Mouse (Mus musculus) hindbrain, embryonic 13.5 days (tissue): ENCODE results near the gene Oser1. TPM values are rescaled to one million over a fixed set of nuclear protein-coding genes. Genes with fewer than 3 reads are reported as not detected.
"Not testable (repeated sequence)": the region's sequence is repeated elsewhere in the genome, so short reads cannot be mapped to it uniquely, and the experiment has no call there.

Experiments
- ATAC-seq: fragments of 200-750 bp; cut with Nextera tagmentation; 2 replicates; pipeline ENCODE4 v1.8.0; 2017; ENCODE audit warnings: moderate TSS enrichment; ENCODE audit not compliant: low FRiP score
- H3K27ac ChIP-seq: fragments of 300-500 bp; sonication (generic); 2 replicates; pipeline ENCODE4 v1.5.1; 2015; ENCODE audit warnings: inconsistent platforms, mild to moderate bottlenecking, moderate library complexity
- H3K27me3 ChIP-seq: fragments of 300-500 bp; sonication (generic); 2 replicates; pipeline ENCODE4 v1.6.1; 2015; ENCODE audit warnings: mild to moderate bottlenecking, inconsistent platforms
- H3K36me3 ChIP-seq: fragments of 300-500 bp; sonication (generic); 2 replicates; pipeline ENCODE4 v1.6.1; 2015; ENCODE audit warnings: mild to moderate bottlenecking, inconsistent platforms
- H3K4me1 ChIP-seq: fragments of 300-500 bp; sonication (generic); replicated peaks from 2 replicates; pipeline ENCODE4 v1.6.1; 2015; ENCODE audit warnings: inconsistent platforms
- H3K4me2 ChIP-seq: fragments of 300-500 bp; sonication (generic); 2 replicates; pipeline ENCODE4 v1.6.1; 2015; ENCODE audit warnings: inconsistent platforms, mild to moderate bottlenecking, moderate library complexity
- H3K4me3 ChIP-seq: fragments of 300-500 bp; sonication (generic); 2 replicates; pipeline ENCODE4 v1.5.1; 2015; ENCODE audit warnings: mild to moderate bottlenecking, inconsistent platforms
- H3K9ac ChIP-seq: fragments of 300-500 bp; sonication (generic); 2 replicates; pipeline ENCODE4 v1.6.1; 2015; ENCODE audit warnings: mild to moderate bottlenecking, inconsistent platforms
- H3K9me3 ChIP-seq: fragments of 300-500 bp; sonication (generic); 2 replicates; pipeline ENCODE4 v1.6.1; 2016; ENCODE audit warnings: inconsistent platforms
- WGBS: fragments of 180-500 bp; shearing (Covaris S2); methylation state at CpG from one replicate; pipeline ENCODE4 v1.1.7; 2015; 5-methylcytosine and 5-hydroxymethylcytosine counted together
- polyA plus RNA-seq: library from polyadenylated mRNA; unstranded; fragments of >200 nt; fragmentation: Nextera tagmentation; extraction: Ambion mirVana; gene quantifications from 2 replicates; pipeline ENCODE4 v1.2.1, GENCODE M21; 2015

Gene Oser1
- polyA plus RNA-seq, 1 experiment from 2014 or later: 75.0 TPM

- Histone ChIP-seq H3K9me3 (no peaks in the 10 kb centered on the region), H3K4me3 (peak overlapping the region; percentile 99), H3K4me2 (peak overlapping the region; percentile 98), H3K27ac (no peak overlapping the region), H3K9ac (no peak overlapping the region), H3K27me3 (no peaks in the 10 kb centered on the region), H3K36me3 (peaks cover 15% of the 10 kb centered on the region), H3K4me1 (peaks cover 34% of the 10 kb centered on the region)
- ATAC-seq: no peak
Observed at GRCm38 (mm10) chr2:163417830-163418229, 6.7 kb downstream of the Oser1 start.

- H3K9me3 ChIP-seq: no peaks in the 10 kb centered on the region
- no peak overlapping the region for H3K27ac ChIP-seq
- no peak for ATAC-seq
- no peak overlapping the region for H3K4me2 ChIP-seq
- H3K4me3 ChIP-seq: no peak overlapping the region
- no peaks in the 10 kb centered on the region for H3K27me3 ChIP-seq
- H3K9ac ChIP-seq: no peak overlapping the region
- WGBS: 92% methylated on average over 6 of the region's 6 CpGs
- peaks cover 20% of the 10 kb centered on the region for H3K36me3 ChIP-seq
- peaks cover 34% of the 10 kb centered on the region for H3K4me1 ChIP-seq
Observed at GRCm38 (mm10) chr2:163417026-163417425, 7.5 kb downstream of the Oser1 start.

GRCm38 (mm10) chr2:163412846-163413590 lies 11.5 kb downstream of the Oser1 start:
- Histone ChIP-seq H3K36me3 (peaks cover 56% of the 10 kb centered on the region), H3K27me3 (no peaks in the 10 kb centered on the region), H3K4me3 (no peak overlapping the region), H3K9ac (no peak overlapping the region), H3K4me1 (peaks cover 10% of the 10 kb centered on the region), H3K4me2 (no peak overlapping the region), H3K27ac (no peak overlapping the region), H3K9me3 (no peaks in the 10 kb centered on the region)
- ATAC-seq: no peak
- WGBS: 93% methylated on average over 9 of the region's 9 CpGs

GRCm38 (mm10) chr2:163412419-163412818 lies 12.1 kb downstream of the Oser1 start:
- Histone ChIP-seq H3K27ac (no peak overlapping the region), H3K4me2 (no peak overlapping the region), H3K27me3 (no peaks in the 10 kb centered on the region), H3K36me3 (peaks cover 60% of the 10 kb centered on the region), H3K9ac (no peak overlapping the region), H3K4me1 (peaks cover 4% of the 10 kb centered on the region), H3K9me3 (no peaks in the 10 kb centered on the region), H3K4me3 (no peak overlapping the region)
- 97% methylated on average over 4 of the region's 4 CpGs for WGBS
- no peak for ATAC-seq

- peaks cover 65% of the 10 kb centered on the region for H3K36me3 ChIP-seq
- ATAC-seq: no peak
Observed at GRCm38 (mm10) chr2:163411840-163412239, 12.7 kb downstream of the Oser1 start.

GRCm38 (mm10) chr2:163411344-163411743 lies 13.2 kb downstream of the Oser1 start:
- H3K4me1 ChIP-seq, ATAC-seq, H3K9ac ChIP-seq, H3K4me2 ChIP-seq, H3K9me3 ChIP-seq, H3K4me3 ChIP-seq, H3K27ac ChIP-seq, H3K27me3 ChIP-seq: not testable (repeated sequence)
- WGBS: 95% methylated on average over 3 of the region's 3 CpGs
- H3K36me3 ChIP-seq: peaks cover 66% of the 10 kb centered on the region

More at GRCm38 (mm10) chr2:163411840-163412239, 12.7 kb downstream of the Oser1 start:
- H3K4me3 ChIP-seq: no peak overlapping the region
- no peak overlapping the region for H3K9ac ChIP-seq
- H3K9me3 ChIP-seq: no peaks in the 10 kb centered on the region
- 95% methylated on average over 4 of the region's 4 CpGs for WGBS
- H3K27me3 ChIP-seq: no peaks in the 10 kb centered on the region
- no peak overlapping the region for H3K27ac ChIP-seq
- H3K4me2 ChIP-seq: no peak overlapping the region
- H3K4me1 ChIP-seq: peaks cover 3% of the 10 kb centered on the region; the same call in 1 of the 2 replicates

- WGBS: 93% methylated on average over 3 of the region's 3 CpGs
- ATAC-seq: no peak
- peaks cover 70% of the 10 kb centered on the region for H3K36me3 ChIP-seq
Observed at GRCm38 (mm10) chr2:163410211-163410610, 14.3 kb downstream of the Oser1 start.

GRCm38 (mm10) chr2:163404037-163404815 lies 20.3 kb downstream of the Oser1 start:
- no peak overlapping the region for H3K9ac ChIP-seq
- no peaks in the 10 kb centered on the region for H3K9me3 ChIP-seq
- H3K4me1 ChIP-seq: no peaks in the 10 kb centered on the region
- H3K27ac ChIP-seq: no peak overlapping the region
- no peak for ATAC-seq
- no peaks in the 10 kb centered on the region for H3K27me3 ChIP-seq
- H3K4me3 ChIP-seq: no peak overlapping the region
- H3K4me2 ChIP-seq: no peak overlapping the region
- peaks cover 42% of the 10 kb centered on the region for H3K36me3 ChIP-seq
- 92% methylated on average over 8 of the region's 8 CpGs for WGBS

More at GRCm38 (mm10) chr2:163410211-163410610, 14.3 kb downstream of the Oser1 start:
- H3K9me3 ChIP-seq: no peaks in the 10 kb centered on the region
- H3K9ac ChIP-seq: no peak overlapping the region
- H3K4me2 ChIP-seq: no peak overlapping the region
- H3K27ac ChIP-seq: no peak overlapping the region
- H3K4me1 ChIP-seq: no peaks in the 10 kb centered on the region
- H3K4me3 ChIP-seq: no peak overlapping the region
- H3K27me3 ChIP-seq: no peaks in the 10 kb centered on the region

GRCm38 (mm10) chr2:163401221-163401620 lies 23.3 kb downstream of the Oser1 start:
- 0 out of 2 replicates have a peak, but pooled peaks cover 9% of the 10 kb centered on the region for H3K27me3 ChIP-seq
- no peaks in the 10 kb centered on the region for H3K9me3 ChIP-seq
- no peak for ATAC-seq
- no peak overlapping the region for H3K4me2 ChIP-seq
- H3K36me3 ChIP-seq: peaks cover 20% of the 10 kb centered on the region
- no peak overlapping the region for H3K4me3 ChIP-seq
- H3K9ac ChIP-seq: no peak overlapping the region
- 10% methylated on average over 8 of the region's 8 CpGs for whole genome bisulfite sequencing
- H3K27ac ChIP-seq: no peak overlapping the region
- H3K4me1 ChIP-seq: peaks cover 8% of the 10 kb centered on the region; the same call in 1 of the 2 replicates

- H3K9me3 ChIP-seq: no peaks in the 10 kb centered on the region
- H3K4me2 ChIP-seq: no peak overlapping the region
- no peak overlapping the region for H3K4me3 ChIP-seq
- 0 out of 2 replicates have a peak, but pooled peaks cover 9% of the 10 kb centered on the region for H3K27me3 ChIP-seq
- no peak for ATAC-seq
- WGBS: 78% methylated on average over 8 of the region's 8 CpGs
- H3K36me3 ChIP-seq: peaks cover 5% of the 10 kb centered on the region
- H3K4me1 ChIP-seq: peaks cover 8% of the 10 kb centered on the region; the same call in 1 of the 2 replicates
- H3K27ac ChIP-seq: no peak overlapping the region
- H3K9ac ChIP-seq: no peak overlapping the region
Observed at GRCm38 (mm10) chr2:163399222-163399621, 25.3 kb downstream of the Oser1 start.

- Histone ChIP-seq H3K36me3 (peaks cover under 1% of the 10 kb centered on the region; the same call in 1 of the 2 replicates), H3K4me2 (no peak overlapping the region), H3K4me3 (no peak overlapping the region), H3K9ac (no peak overlapping the region), H3K27ac (no peak overlapping the region), H3K27me3 (0 out of 2 replicates have a peak, but pooled peaks cover 9% of the 10 kb centered on the region), H3K4me1 (peaks cover 8% of the 10 kb centered on the region; the same call in 1 of the 2 replicates), H3K9me3 (no peaks in the 10 kb centered on the region)
- no peak for ATAC-seq
- WGBS: 89% methylated on average over 4 of the region's 4 CpGs
Observed at GRCm38 (mm10) chr2:163398770-163399169, 25.7 kb downstream of the Oser1 start.

GRCm38 (mm10) chr2:163397905-163398304 lies 26.6 kb downstream of the Oser1 start, which contains the start of gene Jph2:
Jph2 (minus strand) TSS chr2:163397993.
- Histone ChIP-seq H3K9me3 (no peaks in the 10 kb centered on the region), H3K27me3 (0 out of 2 replicates have a peak, but pooled peaks cover 9% of the 10 kb centered on the region), H3K27ac (no peak within 1 kb of the TSS), H3K4me1 (peaks cover 8% of the 10 kb centered on the region; the same call in 1 of the 2 replicates), H3K36me3 (no peaks in the 10 kb centered on the region), H3K9ac (peak within 1 kb of the TSS; percentile 15), H3K4me3 (no peak within 1 kb of the TSS), H3K4me2 (peak within 1 kb of the TSS; percentile 21; the same call in 1 of the 2 replicates)
- WGBS: 16% methylated on average over 10 of the region's 10 CpGs
- no peak for ATAC-seq
